Comparison of ENCODE assay signal across 23 mouse cellular contexts in the genomic region with DNA sequence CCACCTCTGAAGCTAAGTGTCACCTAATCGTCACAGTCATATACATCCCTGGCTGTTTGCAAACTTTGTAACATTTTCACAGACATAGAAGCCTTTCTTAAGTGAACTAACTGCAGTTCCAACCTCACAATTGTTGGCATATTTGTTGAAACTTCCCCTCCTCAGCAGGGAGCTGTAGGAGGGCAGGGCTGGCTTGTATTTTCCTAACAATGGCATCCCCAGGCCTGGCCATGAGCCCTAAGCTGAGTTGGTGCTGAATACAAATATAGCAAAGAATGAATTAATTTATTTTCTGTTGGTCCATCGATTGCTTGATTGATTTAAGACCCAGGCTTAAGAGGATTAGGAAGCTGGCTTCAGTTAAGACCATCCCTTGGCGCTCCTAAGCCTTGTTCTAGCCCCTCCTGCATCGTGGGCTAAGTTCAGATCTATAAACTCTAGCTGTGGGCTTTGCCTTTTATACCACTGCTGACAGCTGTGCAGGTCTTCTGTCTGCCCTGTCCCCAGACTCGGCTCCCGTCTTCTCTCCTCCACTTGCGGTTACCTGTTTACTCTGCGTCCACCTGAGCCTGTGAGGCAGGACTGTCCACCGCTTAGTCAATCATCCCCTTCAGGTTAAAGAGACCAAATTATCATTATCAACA.
DNase-seq lines count a peak whose midpoint lies in the region; ATAC-seq and TF ChIP-seq lines count a peak whose summit lies in the region.
"Had no signal": no experiment of that assay in that cellular context is flagged by ENCODE, and none has a peak within 500 bp of the region (broad histone marks: within the 10 kb centered on the region; RNA-seq: fewer than 3 reads in every experiment).

No protein-coding gene starts in this region.

- WGBS in heart, embryonic 10.5 days, result 73% methylated on average over 9 of the region's 9 CpGs
- WGBS in midbrain, embryonic 12.5 days, result 25% methylated on average over 9 of the region's 9 CpGs
- WGBS in midbrain, embryonic 10.5 days, result 41% methylated on average over 9 of the region's 9 CpGs

- TF ChIP-seq POLR2A in brain, embryonic 14.5 days (IDR thresholded peaks at IDR 0.05; ENCODE audit: borderline replicate concordance, extremely low read depth, insufficient read depth, insufficient read length, poor library complexity, severe bottlenecking), result no peak

- 0 out of 2 replicates have a peak, but pooled peaks cover 3% of the 10 kb centered on the region for H3K27me3 ChIP-seq in heart, embryonic 10.5 days (ENCODE audit: insufficient read depth, poor library complexity, severe bottlenecking)
- H3K27me3 ChIP-seq in midbrain, embryonic 12.5 days, result peaks cover 28% of the 10 kb centered on the region
- peaks cover 48% of the 10 kb centered on the region for H3K27me3 ChIP-seq in midbrain, embryonic 10.5 days (ENCODE audit: low read depth, poor library complexity, severe bottlenecking)
- H3K27me3 ChIP-seq: forebrain, embryonic 15.5 days; hindbrain, embryonic 12.5 days; hindbrain, embryonic 15.5 days had no signal

- no peaks in the 10 kb centered on the region for H3K9me3 ChIP-seq in heart, embryonic 10.5 days
- H3K9me3 ChIP-seq in midbrain, embryonic 12.5 days, result no peaks in the 10 kb centered on the region
- no peaks in the 10 kb centered on the region for H3K9me3 ChIP-seq in midbrain, embryonic 10.5 days (replicated peaks)
- H3K9me3 ChIP-seq: embryonic facial prominence, embryonic 10.5 days; embryonic facial prominence, embryonic 13.5 days; forebrain, embryonic 12.5 days; forebrain, embryonic 15.5 days; hindbrain, embryonic 12.5 days; hindbrain, embryonic 15.5 days had no signal

- H3K9ac ChIP-seq in midbrain, embryonic 12.5 days (replicated peaks), result no peak overlapping the region
- H3K9ac ChIP-seq: embryonic facial prominence, embryonic 13.5 days; forebrain, embryonic 12.5 days; forebrain, embryonic 15.5 days; hindbrain, embryonic 12.5 days; hindbrain, embryonic 15.5 days had no signal

- H3K27ac ChIP-seq in heart, embryonic 10.5 days, result no peak overlapping the region
- H3K27ac ChIP-seq in midbrain, embryonic 12.5 days (replicated peaks), result no peak overlapping the region
- H3K27ac ChIP-seq in midbrain, embryonic 10.5 days (replicated peaks), result no peak overlapping the region
- H3K27ac ChIP-seq: embryonic facial prominence, embryonic 10.5 days; embryonic facial prominence, embryonic 13.5 days; forebrain, embryonic 12.5 days; forebrain, embryonic 15.5 days; heart, adult 2 months; hindbrain, embryonic 12.5 days; hindbrain, embryonic 15.5 days had no signal

- no peak overlapping the region for H3K4me2 ChIP-seq in midbrain, embryonic 12.5 days (replicated peaks)
- H3K4me2 ChIP-seq: embryonic facial prominence, embryonic 13.5 days; forebrain, embryonic 12.5 days; forebrain, embryonic 15.5 days; heart, embryonic 11.5 days; hindbrain, embryonic 12.5 days; hindbrain, embryonic 15.5 days had no signal

- H3K36me3 ChIP-seq in heart, embryonic 10.5 days, result no peaks in the 10 kb centered on the region
- H3K36me3 ChIP-seq in midbrain, embryonic 12.5 days, result no peaks in the 10 kb centered on the region
- H3K36me3 ChIP-seq in midbrain, embryonic 10.5 days, result no peaks in the 10 kb centered on the region
- H3K36me3 ChIP-seq: embryonic facial prominence, embryonic 10.5 days; embryonic facial prominence, embryonic 13.5 days; forebrain, embryonic 12.5 days; forebrain, embryonic 15.5 days; hindbrain, embryonic 12.5 days; hindbrain, embryonic 15.5 days had no signal

- H3K4me3 ChIP-seq in heart, embryonic 10.5 days, result no peak overlapping the region
- H3K4me3 ChIP-seq in midbrain, embryonic 12.5 days, result no peak overlapping the region
- no peak overlapping the region for H3K4me3 ChIP-seq in midbrain, embryonic 10.5 days
- H3K4me3 ChIP-seq: embryonic facial prominence, embryonic 10.5 days; embryonic facial prominence, embryonic 13.5 days; erythroblast, embryonic 14.5 days; forebrain, embryonic 12.5 days; forebrain, embryonic 15.5 days; heart, adult 2 months; hindbrain, embryonic 12.5 days; hindbrain, embryonic 15.5 days had no signal

- no peaks in the 10 kb centered on the region for H3K4me1 ChIP-seq in heart, embryonic 10.5 days
- peaks cover 4% of the 10 kb centered on the region; the same call in 1 of the 2 replicates for H3K4me1 ChIP-seq in midbrain, embryonic 12.5 days
- H3K4me1 ChIP-seq in midbrain, embryonic 10.5 days, result peaks cover 10% of the 10 kb centered on the region
- H3K4me1 ChIP-seq: embryonic facial prominence, embryonic 10.5 days; embryonic facial prominence, embryonic 13.5 days; forebrain, embryonic 15.5 days; hindbrain, embryonic 12.5 days; hindbrain, embryonic 15.5 days had no signal

- DNase-seq in heart, adult 11 months, result peak; percentile 56
- no peak for DNase-seq in heart, embryonic 10.5 days (ENCODE audit: low spot score)
- no peak for DNase-seq in midbrain, embryonic 10.5 days (ENCODE audit: low spot score)
- peak; percentile 44 for DNase-seq in brain, embryonic 14.5 days (ENCODE audit: low read depth)
- DNase-seq in kidney, adult 18-20 months, result no peak
- DNase-seq: adrenal gland, adult 8-10 months; adrenal gland, postnatal 25 days; cerebellum, adult 18-20 months; cerebellum, adult 9-11 months; cerebellum, postnatal 36 days; embryo, embryonic 11 days; gastrocnemius, postnatal 25 days; heart, adult 2 months had no signal

- no peak for TF ChIP-seq CTCF in brain, embryonic 14.5 days (IDR thresholded peaks at IDR 0.05; ENCODE audit: borderline replicate concordance, extremely low read depth, insufficient read depth, insufficient read length)

- ATAC-seq in midbrain, embryonic 12.5 days (ENCODE audit: low FRiP score, low read depth), result peak; percentile 75
- ATAC-seq: activated CD4-positive, CD25-positive, alpha-beta regulatory T cell, adult 4 months; forebrain, embryonic 15.5 days had no signal

Comparison
In these comparisons a context has a peak if more than half of its experiments do, and no peak if none do; other contexts are left out.
1. DNase-seq: peak in heart, adult 11 months (single experiment) and brain, embryonic 14.5 days (single experiment); none in heart, embryonic 10.5 days (single experiment), midbrain, embryonic 10.5 days (single experiment) and kidney, adult 18-20 months (single experiment).